Mouse (Mus musculus) heart, postnatal 4 days (tissue): ENCODE results near the gene Sox6. TPM values are rescaled to one million over a fixed set of nuclear protein-coding genes. Genes with fewer than 3 reads are reported as not detected.
"Not testable (repeated sequence)": the region's sequence is repeated elsewhere in the genome, so short reads cannot be mapped to it uniquely, and the experiment has no call there.

Experiments
- DNase-seq: peaks from one replicate; pipeline ENCODE4 v3.0.0; 2021
- total RNA-seq, 2 experiments: library from RNA; stranded (reverse); gene quantifications; 2 replicates each; pipeline ENCODE4 v1.2.3; 2021

The Sox6 gene
- total RNA-seq: 10 to 100 TPM; 33.5 to 46.9 TPM

GRCm38 (mm10) chr7:116038511-116038910 is at the start of gene Sox6:
TSS of gene Sox6 (minus strand) at chr7:116038796.
- DNase-seq: peak; percentile 20

GRCm38 (mm10) chr7:116084366-116084765 is 45.8 kb upstream of the Sox6 start, which contains the start of gene Gm4353:
TSS of gene Gm4353 (minus strand) at chr7:116084635.
- not testable (repeated sequence) for DNase-seq

GRCm38 (mm10) chr7:116060739-116061138 is 22.1 kb upstream of the Sox6 start:
- DNase-seq: no peak

GRCm38 (mm10) chr7:116040470-116041019 is 1.9 kb upstream of the Sox6 start:
- DNase-seq: no peak

GRCm38 (mm10) chr7:116039538-116040466 is 1.2 kb upstream of the Sox6 start:
- DNase-seq: peak; percentile 91

GRCm38 (mm10) chr7:116039196-116039537 is 571 bp upstream of the Sox6 start, which contains the start of gene 1110004F10Rik:
TSS of gene 1110004F10Rik (plus strand) at chr7:116039397.
- peak; percentile 8 for DNase-seq

GRCm38 (mm10) chr7:116038024-116038423 is 572 bp downstream of the Sox6 start:
- DNase-seq: no peak

GRCm38 (mm10) chr7:116036591-116037555 is 1.7 kb downstream of the Sox6 start:
- no peak for DNase-seq

- DNase-seq: no peak
Observed at GRCm38 (mm10) chr7:116035504-116035903, 3.1 kb downstream of the Sox6 start.

GRCm38 (mm10) chr7:116034282-116034758 is 4.3 kb downstream of the Sox6 start:
- peak; percentile 75 for DNase-seq

- DNase-seq: peak; percentile 82
Observed at GRCm38 (mm10) chr7:116033371-116034241, 5.0 kb downstream of the Sox6 start.

- peak; percentile 86 for DNase-seq
Observed at GRCm38 (mm10) chr7:116032596-116033307, 5.8 kb downstream of the Sox6 start.

- DNase-seq: peak; percentile 72
Observed at GRCm38 (mm10) chr7:116031718-116032595, 6.6 kb downstream of the Sox6 start.

GRCm38 (mm10) chr7:116031388-116031717 is 7.2 kb downstream of the Sox6 start:
- no peak for DNase-seq

GRCm38 (mm10) chr7:116030597-116031387 is 7.8 kb downstream of the Sox6 start:
- peak; percentile 82 for DNase-seq

- DNase-seq: no peak
Observed at GRCm38 (mm10) chr7:116029991-116030390, 8.6 kb downstream of the Sox6 start.

GRCm38 (mm10) chr7:116002726-116003125 is 35.9 kb downstream of the Sox6 start:
- no peak for DNase-seq

GRCm38 (mm10) chr7:115988109-115988779 is 50.4 kb downstream of the Sox6 start:
- no peak for DNase-seq
